Mouse (Mus musculus) cerebellum, postnatal 14 days (tissue): Measurements from ENCODE around the gene Cfb.
A peak's percentile ranks its signal among the peaks of the same experiment; 100 is the strongest.
"Not testable (repeated sequence)": the region's sequence is repeated elsewhere in the genome, so short reads cannot be mapped to it uniquely, and the experiment has no call there.

Source experiments
- DNase-seq, 2 experiments: peaks; one replicate each; pipeline ENCODE4 v3.0.0; 2021; ENCODE audit warnings: mixed read lengths in 2 of 2

The Cfb gene

GRCm38 (mm10) chr17:34836155-34836855 is 26.0 kb downstream of the Cfb start:
- no peak for DNase-seq

DNA sequence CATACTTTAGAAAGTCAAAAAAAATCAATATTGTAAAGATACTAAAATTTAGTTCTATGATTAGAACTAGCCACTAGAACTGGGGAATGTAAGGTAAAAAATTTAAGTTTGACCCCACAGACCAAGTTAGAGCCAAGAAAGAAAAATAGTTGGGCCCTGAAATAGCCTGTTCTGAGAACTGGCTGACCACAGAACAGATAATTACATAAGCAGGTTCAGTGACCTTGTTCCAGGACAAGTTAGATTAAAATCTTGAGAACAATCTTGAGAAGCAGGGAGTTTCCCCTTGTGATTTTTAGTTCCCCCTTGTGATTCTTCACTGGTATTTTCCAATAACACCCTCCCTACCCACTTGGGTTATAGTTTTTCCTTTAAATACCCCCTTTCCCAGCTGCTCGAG is 31.5 kb downstream of the Cfb start:
- not testable (repeated sequence) for DNase-seq

DNA sequence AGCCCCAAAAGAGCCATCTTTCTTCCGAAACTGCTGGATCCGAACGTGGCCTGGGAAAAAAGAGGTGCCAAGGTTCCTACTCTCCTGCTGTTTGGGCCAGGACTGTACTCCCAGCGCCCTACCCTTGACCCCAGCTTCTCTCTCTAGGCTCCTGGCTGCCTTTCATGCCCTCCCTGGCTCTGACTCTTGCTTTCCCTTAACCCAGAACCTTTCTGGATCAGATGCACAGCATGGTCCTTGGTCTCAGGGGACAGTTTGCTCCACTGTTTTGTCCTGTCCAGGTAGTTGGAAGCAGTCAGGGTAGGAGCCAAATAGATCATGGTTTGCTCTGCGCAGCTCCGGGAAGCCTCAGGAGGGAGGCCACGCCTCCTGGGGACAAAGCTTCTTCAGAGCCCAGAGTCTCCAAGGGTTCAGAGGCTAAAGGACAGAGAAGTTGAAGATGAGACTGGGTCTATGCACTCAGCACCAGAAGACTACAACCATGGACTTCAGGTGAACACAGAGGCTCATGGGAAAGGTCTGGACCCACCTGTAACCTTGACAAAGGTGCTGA is 47.4 kb downstream of the Cfb start:
- no peak for DNase-seq

- DNase-seq, result peak; percentile 60 to 70
Observed at GRCm38 (mm10) chr17:34813747-34814146, 48.6 kb downstream of the Cfb start.

- DNase-seq, result no peak
Observed at GRCm38 (mm10) chr17:34811275-34811674, 51.0 kb downstream of the Cfb start.

DNA sequence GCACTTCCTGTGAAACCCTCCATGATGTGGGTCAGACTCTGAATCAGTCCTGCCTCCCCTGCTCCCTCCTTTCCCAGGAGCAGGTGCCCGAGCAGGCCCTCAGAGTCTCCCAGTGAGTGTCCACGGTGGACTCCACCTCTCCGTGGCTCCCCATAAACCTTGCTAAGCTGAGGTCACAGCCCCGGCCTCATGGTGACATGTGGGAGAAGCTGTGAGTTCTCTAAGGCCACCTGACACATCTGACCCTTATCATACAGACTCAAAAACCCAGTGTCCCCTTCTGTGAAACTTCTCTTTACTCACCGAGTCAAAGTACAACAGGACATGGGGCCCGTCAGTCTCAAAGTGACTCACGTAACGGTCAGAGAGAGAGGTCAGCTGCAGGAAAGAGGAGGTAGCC is 51.5 kb downstream of the Cfb start:
- DNase-seq, result not testable (repeated sequence)

GRCm38 (mm10) chr17:34810411-34810810 is 51.9 kb downstream of the Cfb start:
- DNase-seq, result not testable (repeated sequence)

GRCm38 (mm10) chr17:34808599-34809205 is 53.6 kb downstream of the Cfb start:
- peak; percentile 72 for DNase-seq

- DNase-seq, result no peak
Observed at GRCm38 (mm10) chr17:34807176-34807575, 55.1 kb downstream of the Cfb start.
